Mouse (Mus musculus) neutrophil, adult 65 days (primary cell): Measurements from ENCODE around the gene Wdr31. TPM values are rescaled to one million over a fixed set of nuclear protein-coding genes. Genes with fewer than 3 reads are reported as not detected.

Experiments used
- total RNA-seq: library from RNA; stranded (reverse); gene quantifications from 2 replicates; pipeline ENCODE4 v1.2.4, GENCODE M21; 2023

The Wdr31 gene
- not detected in 2 replicates for total RNA-seq

GRCm38 (mm10) chr4:62470598-62471051, at the start of gene Wdr31:
Gene Wdr31 (minus strand): TSS chr4:62470896.

GRCm38 (mm10) chr4:62519849-62520233, 49.1 kb upstream of the Wdr31 start, which contains the start of gene Alad:
Gene Alad (minus strand): TSS chr4:62519918.

DNA sequence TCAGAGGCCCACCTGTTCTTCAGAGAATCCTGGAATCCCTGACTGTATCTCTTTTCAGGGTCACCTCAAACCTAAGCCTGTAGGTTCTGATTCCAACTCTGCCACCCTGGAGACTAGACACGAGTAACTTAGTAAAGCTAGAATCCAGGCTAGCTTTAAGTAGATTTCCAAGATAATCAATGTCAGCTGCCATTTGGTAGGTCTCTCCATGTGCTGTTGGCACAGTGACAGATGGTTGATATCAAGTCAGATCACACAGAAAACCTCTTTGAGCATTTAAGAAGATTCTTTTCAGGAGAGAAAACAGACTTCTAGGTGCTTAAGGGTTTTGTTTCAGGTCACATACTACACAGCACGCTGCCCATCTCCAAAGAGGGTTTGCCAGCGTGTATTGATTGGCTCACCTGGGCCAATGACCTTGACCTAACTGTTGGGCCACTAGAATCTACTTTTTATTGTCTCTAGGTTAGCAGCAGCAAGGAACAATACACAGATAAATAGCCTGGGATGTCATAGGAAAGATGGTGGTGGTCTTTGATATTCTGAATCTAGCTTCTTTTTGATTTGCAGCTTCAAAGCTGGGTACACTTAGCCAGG, 32.8 kb upstream of the Wdr31 start, which contains the start of gene Hdhd3:
Gene Hdhd3, minus strand, starts transcription at position 94 of the 597 bp plus-strand sequence.

DNA sequence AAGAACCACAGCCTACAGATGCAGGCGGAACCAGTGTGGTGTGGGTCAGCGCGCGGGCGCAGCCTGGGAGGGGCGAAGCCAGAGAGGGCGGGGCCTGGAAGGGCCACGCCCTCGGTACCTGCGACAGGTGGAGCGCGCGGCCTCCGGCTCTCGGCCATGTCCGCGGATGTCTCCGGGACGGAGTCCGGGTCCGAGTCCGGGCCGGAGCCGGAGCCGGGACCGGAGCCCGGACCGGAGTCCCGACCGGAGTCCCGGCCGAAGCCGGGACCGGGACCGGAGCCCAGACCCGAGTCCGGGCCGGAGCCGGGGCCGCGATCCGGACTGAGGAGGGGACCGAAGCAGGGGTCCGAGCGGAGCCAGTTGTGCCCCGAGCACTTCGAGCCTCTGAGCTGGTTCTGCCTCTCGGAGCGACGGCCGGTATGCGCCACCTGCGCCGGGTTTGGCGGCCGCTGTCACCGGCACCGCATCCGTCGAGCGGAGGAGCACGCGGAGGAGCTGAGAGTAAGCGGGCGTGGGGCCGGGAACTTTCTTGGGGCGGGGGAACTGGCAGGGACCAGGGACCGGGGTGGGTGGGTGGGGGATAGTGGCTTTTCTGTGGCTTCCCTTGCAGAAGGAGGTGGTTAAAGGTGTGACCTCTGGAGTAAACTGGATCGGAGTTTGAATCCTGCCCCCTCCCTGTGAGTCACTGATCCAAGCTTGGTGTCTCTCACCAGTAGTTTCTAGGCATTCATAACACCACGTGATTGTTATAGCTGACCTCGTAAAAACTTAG, 9.4 kb upstream of the Wdr31 start, which contains the start of gene Bspry:
Gene Bspry, plus strand, starts transcription at position 117 of the 772 bp plus-strand sequence.

DNA sequence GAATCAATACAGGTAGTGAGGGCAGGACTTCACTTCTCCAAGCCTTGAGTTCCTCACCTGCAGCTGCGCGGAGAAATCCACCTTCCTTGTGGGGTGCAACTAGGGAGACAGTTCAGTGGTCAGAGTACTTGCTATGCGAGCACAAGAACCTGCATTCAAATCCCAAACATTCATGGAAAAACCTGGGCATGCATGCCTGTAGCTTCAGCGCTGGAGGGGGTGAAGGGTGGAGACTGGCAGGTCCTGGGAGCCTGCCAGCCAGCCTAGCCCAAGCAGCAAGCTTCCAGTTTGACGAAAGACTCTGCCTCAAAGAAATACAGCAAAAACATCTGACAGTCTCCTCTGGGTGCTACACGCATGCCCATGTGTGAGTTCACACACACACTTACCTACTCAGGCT, 35.6 kb downstream of the Wdr31 start, which contains the start of gene Rnf183:
Gene Rnf183, minus strand, starts transcription at position 172 of the 400 bp plus-strand sequence.

DNA sequence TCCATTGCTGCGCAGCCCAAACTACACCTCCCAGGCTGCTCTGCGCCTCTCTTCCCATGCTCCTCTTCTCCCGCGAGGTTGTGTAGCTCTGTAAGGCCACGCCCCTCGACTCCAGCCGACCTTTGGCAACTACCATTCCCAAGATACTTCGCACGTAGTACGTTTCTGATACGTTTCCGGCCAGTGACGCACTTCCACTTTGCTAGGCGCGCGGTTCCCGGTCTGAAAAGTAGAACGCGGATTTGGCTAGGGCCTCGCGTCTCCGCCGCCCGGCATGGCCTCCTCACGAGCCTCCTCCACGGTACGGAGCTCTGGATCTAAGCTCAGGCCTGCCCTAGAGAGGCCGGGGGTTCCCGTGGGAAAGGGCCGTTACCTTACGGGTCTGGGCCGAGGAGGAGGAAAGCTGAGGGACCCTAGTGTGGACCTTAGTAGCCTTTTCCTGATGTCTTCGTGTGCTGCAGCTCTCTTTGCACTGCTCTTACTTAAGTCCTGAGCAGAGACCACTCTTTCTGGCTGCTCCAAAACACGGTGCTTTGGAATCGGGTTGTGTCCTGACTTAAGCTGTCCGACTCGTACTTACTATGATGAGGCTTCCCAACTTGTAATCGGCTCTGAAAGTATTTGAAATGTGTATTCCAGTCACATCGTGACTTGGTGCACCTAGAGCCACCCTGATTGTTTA, 62.0 kb downstream of the Wdr31 start, which contains the start of the genes Cdc26 and Prpf4:
Gene Cdc26, minus strand, starts transcription at position 42 of the 682 bp plus-strand sequence.
Gene Prpf4, plus strand, starts transcription at position 197 of the 682 bp plus-strand sequence.

Other genes starting within 250 kb of the Wdr31 start
- not detected in 2 replicates for gene Zfp37, start 239.8 kb downstream of the Wdr31 start, total RNA-seq
- 56.2 and 70.8 TPM in 2 replicates for gene Slc31a2, start 208.3 kb downstream of the Wdr31 start, total RNA-seq
- gene Fkbp15, start 110.3 kb downstream of the Wdr31 start, total RNA-seq: 85.9 and 99.2 TPM in 2 replicates
- gene Slc31a1, start 110.2 kb downstream of the Wdr31 start, total RNA-seq: 13.2 and 13.6 TPM in 2 replicates
- gene Cdc26, start 62.3 kb downstream of the Wdr31 start, total RNA-seq: 28.3 and 30.1 TPM in 2 replicates
- gene Prpf4, start 62.1 kb downstream of the Wdr31 start, total RNA-seq: 7.7 and 9.6 TPM in 2 replicates
- gene Rnf183, start 35.6 kb downstream of the Wdr31 start, total RNA-seq: not detected in 2 replicates
- 0.36 and 0.69 TPM in 2 replicates for gene Bspry, start 9.2 kb upstream of the Wdr31 start, total RNA-seq
- 0.88 TPM in 1 of 2 replicates, not detected in the other for gene Hdhd3, start 32.6 kb upstream of the Wdr31 start, total RNA-seq
- gene Alad, start 49.0 kb upstream of the Wdr31 start, total RNA-seq: 5.5 and 7.0 TPM in 2 replicates
- gene Pole3, start 54.2 kb upstream of the Wdr31 start, total RNA-seq: 12.1 and 15.4 TPM in 2 replicates
- gene 4933430I17Rik, start 54.5 kb upstream of the Wdr31 start, total RNA-seq: 0.51 TPM in 1 of 2 replicates, not detected in the other
- gene Rgs3, start 89.0 kb upstream of the Wdr31 start, total RNA-seq: 75.7 and 81.2 TPM in 2 replicates